19 mouse cellular contexts compared by ENCODE assay signal in genomic region chr12:9178626-9179025, GRCm38 (mm10).
DNase-seq lines count a peak whose midpoint lies in the region; ATAC-seq lines count a peak whose summit lies in the region.
"Had no signal": no experiment of that assay in that cellular context is flagged by ENCODE, and none has a peak within 500 bp of the region (broad histone marks: within the 10 kb centered on the region; RNA-seq: fewer than 3 reads in every experiment).

No protein-coding gene starts in this region.

- intact Hi-C loops in left cerebral cortex, postnatal 36 days (cut with DNase I): no loop called here

- no peaks in the 10 kb centered on the region for H3K9me3 ChIP-seq in midbrain, embryonic 10.5 days (replicated peaks)
- no peaks in the 10 kb centered on the region for H3K9me3 ChIP-seq in midbrain, embryonic 16.5 days (replicated peaks; ENCODE audit: control insufficient read depth, low read length, poor library complexity, severe bottlenecking)
- no peaks in the 10 kb centered on the region for H3K9me3 ChIP-seq in embryonic facial prominence, embryonic 10.5 days
- no peaks in the 10 kb centered on the region for H3K9me3 ChIP-seq in limb, embryonic 11.5 days (ENCODE audit: control insufficient read depth, low read length)
- H3K9me3 ChIP-seq: forebrain, embryonic 13.5 days; G1E; hindbrain, embryonic 12.5 days; megakaryocyte, embryonic 14.5 days; stomach, embryonic 15.5 days had no signal

- no peak overlapping the region for H3K9ac ChIP-seq in midbrain, embryonic 16.5 days (ENCODE audit: low read depth, low read length)
- no peak overlapping the region for H3K9ac ChIP-seq in limb, embryonic 11.5 days (ENCODE audit: low read length)
- H3K9ac ChIP-seq: forebrain, embryonic 13.5 days; hindbrain, embryonic 12.5 days; stomach, embryonic 15.5 days had no signal

- no peaks in the 10 kb centered on the region for H3K27me3 ChIP-seq in midbrain, embryonic 10.5 days (ENCODE audit: low read depth, poor library complexity, severe bottlenecking)
- no peaks in the 10 kb centered on the region for H3K27me3 ChIP-seq in midbrain, embryonic 16.5 days (ENCODE audit: control insufficient read depth, insufficient read depth, low read depth, low read length)
- no peaks in the 10 kb centered on the region for H3K27me3 ChIP-seq in embryonic facial prominence, embryonic 10.5 days (replicated peaks; ENCODE audit: low read depth, poor library complexity, severe bottlenecking)
- H3K27me3 ChIP-seq in limb, embryonic 11.5 days (ENCODE audit: control insufficient read depth, insufficient read depth, low read length): no peaks in the 10 kb centered on the region
- H3K27me3 ChIP-seq: forebrain, embryonic 13.5 days; hindbrain, embryonic 12.5 days; megakaryocyte, embryonic 14.5 days; stomach, embryonic 15.5 days had no signal

- 0 out of 2 replicates have a peak, but pooled peaks cover 3% of the 10 kb centered on the region for H3K4me1 ChIP-seq in midbrain, embryonic 10.5 days
- H3K4me1 ChIP-seq in midbrain, embryonic 16.5 days (ENCODE audit: control insufficient read depth, insufficient read depth, low read length): 0 out of 2 replicates have a peak, but pooled peaks cover 2% of the 10 kb centered on the region
- H3K4me1 ChIP-seq in embryonic facial prominence, embryonic 10.5 days: peaks cover 29% of the 10 kb centered on the region
- H3K4me1 ChIP-seq in limb, embryonic 11.5 days (ENCODE audit: control insufficient read depth, insufficient read depth, low read length): 0 out of 2 replicates have a peak, but pooled peaks cover 3% of the 10 kb centered on the region
- H3K4me1 ChIP-seq: forebrain, embryonic 13.5 days; hindbrain, embryonic 12.5 days; megakaryocyte, embryonic 14.5 days; stomach, embryonic 15.5 days had no signal

- H3K4me3 ChIP-seq in midbrain, embryonic 10.5 days: no peak overlapping the region
- no peak overlapping the region for H3K4me3 ChIP-seq in midbrain, embryonic 16.5 days (ENCODE audit: low read depth, low read length)
- H3K4me3 ChIP-seq in embryonic facial prominence, embryonic 10.5 days: no peak overlapping the region
- no peak overlapping the region for H3K4me3 ChIP-seq in limb, embryonic 11.5 days (ENCODE audit: low read depth, low read length)
- H3K4me3 ChIP-seq: forebrain, embryonic 13.5 days; hindbrain, embryonic 12.5 days; megakaryocyte, embryonic 14.5 days; stomach, embryonic 15.5 days had no signal

- H3K4me2 ChIP-seq in midbrain, embryonic 16.5 days (ENCODE audit: low read length): no peak overlapping the region
- H3K4me2 ChIP-seq in limb, embryonic 11.5 days (ENCODE audit: low read depth, severe bottlenecking): no peak overlapping the region
- H3K4me2 ChIP-seq: forebrain, embryonic 13.5 days; hindbrain, embryonic 12.5 days; stomach, embryonic 15.5 days had no signal

- ATAC-seq in midbrain, embryonic 16.5 days: no peak
- ATAC-seq in limb, embryonic 11.5 days (ENCODE audit: insufficient number of reproducible peaks, low FRiP score, low TSS enrichment, low read depth): peak; percentile 44; the same call in 1 of the 2 replicates
- ATAC-seq: CD4-positive, CD25-positive, alpha-beta regulatory T cell, adult 4 months; forebrain, embryonic 13.5 days had no signal

- no peaks in the 10 kb centered on the region for H3K36me3 ChIP-seq in midbrain, embryonic 10.5 days
- H3K36me3 ChIP-seq in midbrain, embryonic 16.5 days (ENCODE audit: control insufficient read depth, insufficient read depth, low read length): no peaks in the 10 kb centered on the region
- no peaks in the 10 kb centered on the region for H3K36me3 ChIP-seq in embryonic facial prominence, embryonic 10.5 days (replicated peaks)
- no peaks in the 10 kb centered on the region for H3K36me3 ChIP-seq in limb, embryonic 11.5 days (ENCODE audit: control insufficient read depth, insufficient read depth, low read length)
- H3K36me3 ChIP-seq: G1E; hindbrain, embryonic 12.5 days; stomach, embryonic 15.5 days had no signal

- DNase-seq in midbrain, embryonic 10.5 days (ENCODE audit: low spot score): peak; percentile 19
- peak; percentile 72 for DNase-seq in embryonic facial prominence, embryonic 10.5 days (ENCODE audit: low spot score)
- DNase-seq in limb, embryonic 11.5 days (ENCODE audit: low spot score): no peak
- DNase-seq in kidney, postnatal 4 days: no peak
- no peak for DNase-seq in kidney, adult 11 months
- DNase-seq in left cerebral cortex, postnatal 36 days (ENCODE audit: low spot score in 2 of 2): no peak
- DNase-seq: cerebellum, adult 18-20 months; cerebellum, postnatal 25 days; gastrocnemius, postnatal 25 days; liver; lung, adult 18-20 months; thymus, adult 2 months had no signal

- no peak overlapping the region for H3K27ac ChIP-seq in midbrain, embryonic 10.5 days (replicated peaks)
- H3K27ac ChIP-seq in midbrain, embryonic 16.5 days (ENCODE audit: low read length): no peak overlapping the region
- peak overlapping the region; percentile 61 for H3K27ac ChIP-seq in embryonic facial prominence, embryonic 10.5 days (replicated peaks)
- no peak overlapping the region for H3K27ac ChIP-seq in limb, embryonic 11.5 days (replicated peaks; ENCODE audit: low read depth, low read length)
- H3K27ac ChIP-seq: forebrain, embryonic 13.5 days; hindbrain, embryonic 12.5 days; stomach, embryonic 15.5 days had no signal

- 65% methylated on average over 4 of the region's 4 CpGs for WGBS in midbrain, embryonic 10.5 days
- 68% methylated on average over 4 of the region's 4 CpGs for WGBS in midbrain, embryonic 16.5 days
- 21% methylated on average over 4 of the region's 4 CpGs for WGBS in embryonic facial prominence, embryonic 10.5 days
- 57% methylated on average over 4 of the region's 4 CpGs for WGBS in limb, embryonic 11.5 days

Comparison
In these comparisons a context has a peak if more than half of its experiments do, and no peak if none do; other contexts are left out.
1. DNase-seq: peak in midbrain, embryonic 10.5 days (single experiment) and embryonic facial prominence, embryonic 10.5 days (single experiment); none in limb, embryonic 11.5 days (single experiment), kidney, postnatal 4 days (0 of 2), kidney, adult 11 months (single experiment) and left cerebral cortex, postnatal 36 days (0 of 2).